Mouse (Mus musculus): ENCODE data around the gene Wipi1.

DNA sequence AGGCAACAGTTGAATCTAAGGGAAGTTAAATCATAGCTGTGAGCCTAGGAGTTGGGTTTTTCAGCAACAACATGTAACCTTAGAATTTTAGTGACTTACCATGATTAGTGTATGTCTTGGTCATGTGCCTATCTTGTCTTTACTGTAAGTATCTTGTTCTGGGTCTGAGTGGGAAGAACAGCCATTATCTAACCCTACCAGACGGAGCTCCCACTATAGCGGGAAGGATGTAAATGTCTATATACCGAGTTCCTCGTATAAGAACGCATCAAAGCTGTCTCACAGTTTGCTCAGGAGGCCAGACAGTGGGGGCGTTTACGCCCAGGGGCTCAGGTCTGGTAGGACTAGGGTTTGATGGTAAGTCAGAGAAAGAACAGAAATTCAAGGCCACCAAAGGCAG lies 44.5 kb upstream of the Wipi1 start:
- TF ChIP-seq CTCF (IDR thresholded peaks at IDR 0.05; ENCODE audit: extremely low read depth, insufficient read depth, insufficient read length, insufficient replicate concordance): no peak
- no peak for TF ChIP-seq POLR2A (IDR thresholded peaks at IDR 0.05; ENCODE audit: low read depth, low read length)
